ENCODE assay signal across 9 mouse cellular contexts in the genomic region with DNA sequence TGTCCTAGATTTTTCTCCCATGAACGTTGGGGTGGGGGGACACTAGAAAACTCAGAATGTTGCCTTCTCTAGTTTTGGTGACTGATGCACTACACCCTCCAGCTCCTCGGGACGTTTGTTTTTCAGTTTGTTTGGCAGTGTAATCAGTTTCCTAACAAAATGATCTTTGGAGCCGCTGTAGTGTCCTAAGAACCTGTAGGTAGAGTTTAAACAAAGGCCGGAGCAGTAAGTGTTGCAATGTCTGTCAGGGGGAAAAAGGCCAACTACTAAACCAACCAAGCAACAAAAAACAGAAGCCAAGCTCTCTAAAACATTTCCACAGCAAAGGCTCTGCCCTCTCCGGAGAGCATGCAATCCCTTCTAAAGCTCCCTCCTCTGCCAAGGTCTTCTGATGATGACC. TPM values are rescaled to one million over a fixed set of nuclear protein-coding genes. Genes with fewer than 3 reads are reported as not detected.
DNase-seq lines count a peak whose midpoint lies in the region; ATAC-seq and TF ChIP-seq lines count a peak whose summit lies in the region.
"Had no signal": no experiment of that assay in that cellular context is flagged by ENCODE, and none has a peak within 500 bp of the region (broad histone marks: within the 10 kb centered on the region; RNA-seq: fewer than 3 reads in every experiment).

No protein-coding gene starts in this region.

- no peak for TF ChIP-seq POLR2A in lung, adult 2 months (IDR thresholded peaks at IDR 0.05; ENCODE audit: borderline replicate concordance, extremely low read depth, low read depth, low read length)
- no peak for TF ChIP-seq POLR2A in small intestine, adult 2 months (IDR thresholded peaks at IDR 0.05; ENCODE audit: low read depth, low read length)

- no peaks in the 10 kb centered on the region for H3K4me1 ChIP-seq in lung, adult 2 months (ENCODE audit: control insufficient read depth, insufficient read depth, low read length)
- peaks cover 6% of the 10 kb centered on the region for H3K4me1 ChIP-seq in forebrain, embryonic 16.5 days (replicated peaks; ENCODE audit: control insufficient read depth, insufficient read depth, low read length)
- H3K4me1 ChIP-seq in limb, embryonic 13.5 days: 0 out of 2 replicates have a peak, but pooled peaks cover 15% of the 10 kb centered on the region
- H3K4me1 ChIP-seq in small intestine, adult 2 months (ENCODE audit: control insufficient read depth, insufficient read depth, insufficient read length, low read length): peaks cover 3% of the 10 kb centered on the region; the same call in 1 of the 2 replicates

- TF ChIP-seq CTCF in lung, adult 2 months (IDR thresholded peaks at IDR 0.05; ENCODE audit: insufficient read depth, low read length): no peak
- no peak for TF ChIP-seq CTCF in small intestine, adult 2 months (IDR thresholded peaks at IDR 0.05; ENCODE audit: extremely low read depth, insufficient read length, insufficient replicate concordance, low read depth, low read length)

- no peaks in the 10 kb centered on the region for H3K36me3 ChIP-seq in forebrain, embryonic 16.5 days (ENCODE audit: control insufficient read depth, insufficient read depth)
- H3K36me3 ChIP-seq in limb, embryonic 13.5 days: no peaks in the 10 kb centered on the region
- H3K36me3 ChIP-seq in small intestine, adult 2 months (ENCODE audit: control insufficient read depth, insufficient read depth, low read length): no peaks in the 10 kb centered on the region

- no peak for ATAC-seq in forebrain, embryonic 16.5 days
- ATAC-seq in limb, embryonic 13.5 days (ENCODE audit: low FRiP score, low read depth): no peak

- 48% methylated on average over 6 of the region's 6 CpGs for WGBS in lung, adult 2 months
- WGBS in forebrain, embryonic 16.5 days: 72% methylated on average over 6 of the region's 6 CpGs
- WGBS in limb, embryonic 13.5 days: 65% methylated on average over 6 of the region's 6 CpGs
- WGBS in small intestine, adult 2 months: 29% methylated on average over 6 of the region's 6 CpGs

- H3K9ac ChIP-seq in forebrain, embryonic 16.5 days (replicated peaks; ENCODE audit: low read depth, low read length): no peak overlapping the region; the same call in 1 of the 2 replicates
- no peak overlapping the region for H3K9ac ChIP-seq in limb, embryonic 13.5 days

- peak overlapping the region; percentile 2 for H3K4me3 ChIP-seq in lung, adult 2 months (replicated peaks; ENCODE audit: extremely low read depth, low read depth, low read length)
- H3K4me3 ChIP-seq in forebrain, embryonic 16.5 days (replicated peaks; ENCODE audit: low read length): no peak overlapping the region; the same call in 1 of the 2 replicates
- H3K4me3 ChIP-seq in limb, embryonic 13.5 days: peak overlapping the region; percentile 44
- H3K4me3 ChIP-seq in small intestine, adult 2 months (ENCODE audit: low read depth, low read length): peak overlapping the region; percentile 82

- H3K27me3 ChIP-seq in forebrain, embryonic 16.5 days (replicated peaks; ENCODE audit: control insufficient read depth, insufficient read depth, low read length): 0 out of 2 replicates have a peak, but pooled peaks cover 5% of the 10 kb centered on the region
- peaks cover 31% of the 10 kb centered on the region for H3K27me3 ChIP-seq in limb, embryonic 13.5 days
- no peaks in the 10 kb centered on the region for H3K27me3 ChIP-seq in small intestine, adult 2 months (ENCODE audit: control insufficient read depth, insufficient read depth, low read length)

- DNase-seq in lung, adult 2 months: no peak
- no peak for DNase-seq in lung, postnatal 14 days
- no peak for DNase-seq in urinary bladder, postnatal 4 days (ENCODE audit: low spot score in 2 of 2)
- no peak for DNase-seq in adrenal gland, postnatal 14 days

- peak overlapping the region; percentile 84 for H3K4me2 ChIP-seq in forebrain, embryonic 16.5 days (ENCODE audit: low read length)
- H3K4me2 ChIP-seq in limb, embryonic 13.5 days (replicated peaks): peak overlapping the region; percentile 81

- H3K27ac ChIP-seq in forebrain, embryonic 16.5 days (ENCODE audit: low read length): no peak overlapping the region
- no peak overlapping the region for H3K27ac ChIP-seq in limb, embryonic 13.5 days
- H3K27ac ChIP-seq in small intestine, adult 2 months (ENCODE audit: insufficient read depth, low read depth, low read length): peak overlapping the region; percentile 30; the same call in 1 of the 2 replicates

- H3K9me3 ChIP-seq in forebrain, embryonic 16.5 days (ENCODE audit: control insufficient read depth, low read length): no peaks in the 10 kb centered on the region
- no peaks in the 10 kb centered on the region for H3K9me3 ChIP-seq in limb, embryonic 13.5 days

RNA-seq across cellular contexts. Expression of a gene that starts 0.5 kb away (rescaled TPM):
- polyA plus RNA-seq in lung, adult 2 months (2012; rRNA removed): not detected in 2 replicates
- not detected in 2 replicates for polyA plus RNA-seq in forebrain, embryonic 16.5 days (2015; fragmentation: Nextera tagmentation; extraction: Ambion mirVana)
- polyA plus RNA-seq in limb, embryonic 13.5 days (2015; fragmentation: Nextera tagmentation; extraction: Ambion mirVana): not detected in 2 replicates
- polyA plus RNA-seq in small intestine, adult 2 months (2012; rRNA removed): 12.1 and 31.8 TPM in 2 replicates
- 1.9 and 11.7 TPM in 2 replicates for total RNA-seq in adrenal gland, postnatal 14 days (2021)
- total RNA-seq: gastrocnemius, postnatal 14 days; neutrophil, adult 5-6 weeks had no signal

Comparison
In these comparisons a context has a peak if more than half of its experiments do, and no peak if none do; other contexts are left out.
1. RNA of a gene that starts 0.5 kb away (polyA plus RNA-seq): 12.1 to 31.8 TPM in small intestine, adult 2 months; not detected in limb, embryonic 13.5 days, not detected in forebrain, embryonic 16.5 days and not detected in lung, adult 2 months; every median in the first group is over 10 times any median in the second.